Mouse (Mus musculus) heart, embryonic 11.5 days (tissue): ENCODE data around the gene Col4a6. TPM values are rescaled to one million over a fixed set of nuclear protein-coding genes. Genes with fewer than 3 reads are reported as not detected.

Source experiments
- ATAC-seq: fragments of 200-750 bp; cut with Nextera tagmentation; replicated peaks from 2 replicates; pipeline ENCODE4 v1.8.0; 2017; ENCODE audit warnings: moderate library complexity; ENCODE audit not compliant: insufficient number of reproducible peaks, low FRiP score, low TSS enrichment
- H3K27ac ChIP-seq: fragments of 300-500 bp; sonication (generic); 2 replicates; pipeline ENCODE4 v1.5.1; 2014; ENCODE audit warnings: mild to moderate bottlenecking, low read depth, low read length
- H3K27me3 ChIP-seq: fragments of 300-500 bp; sonication (generic); 2 replicates; pipeline ENCODE4 v1.6.1; 2014; ENCODE audit warnings: mild to moderate bottlenecking, low read length, mixed read lengths; ENCODE audit not compliant: control insufficient read depth, insufficient read depth
- H3K36me3 ChIP-seq: fragments of 300-500 bp; sonication (generic); 2 replicates; pipeline ENCODE4 v1.6.1; 2014; ENCODE audit warnings: mild to moderate bottlenecking, low read length, moderate library complexity, mixed read lengths; ENCODE audit not compliant: control insufficient read depth, insufficient read depth
- H3K4me1 ChIP-seq: fragments of 300-500 bp; sonication (generic); 2 replicates; pipeline ENCODE4 v1.6.1; 2014; ENCODE audit warnings: low read length; ENCODE audit not compliant: control insufficient read depth, insufficient read depth
- H3K4me2 ChIP-seq: fragments of 300-500 bp; sonication (generic); 2 replicates; pipeline ENCODE4 v1.6.1; 2014; ENCODE audit warnings: mild to moderate bottlenecking, moderate library complexity
- H3K4me3 ChIP-seq: fragments of 300-500 bp; sonication (generic); 2 replicates; pipeline ENCODE4 v1.5.1; 2014; ENCODE audit warnings: low read depth, low read length
- H3K9ac ChIP-seq: fragments of 300-500 bp; sonication (generic); 2 replicates; pipeline ENCODE4 v1.6.1; 2014; ENCODE audit warnings: mild to moderate bottlenecking, low read depth, low read length, moderate library complexity
- H3K9me3 ChIP-seq: fragments of 300-500 bp; sonication (generic); replicated peaks from 2 replicates; pipeline ENCODE4 v1.6.1; 2016; ENCODE audit warnings: low read length; ENCODE audit not compliant: control insufficient read depth
- WGBS: fragments of 180-500 bp; shearing (Covaris S2); extraction: QIAGEN DNeasy Blood & Tissue Kit; methylation state at CpG from one replicate; pipeline ENCODE4 v1.1.7; 2014; ENCODE audit not compliant: insufficient replicate concordance; 5-methylcytosine and 5-hydroxymethylcytosine counted together
- polyA plus RNA-seq: library from polyadenylated mRNA; unstranded; fragments of >200 nt; fragmentation: Nextera tagmentation; extraction: Ambion mirVana; gene quantifications from 2 replicates; pipeline ENCODE4 v1.2.1, GENCODE M21; 2014

Col4a6 gene
- polyA plus RNA-seq, 1 experiment from 2014 or later = 5.6 TPM

GRCm38 (mm10) chrX:141151182-141151581 lies 322.7 kb downstream of the Col4a6 start:
- ATAC-seq = no peak
- no peak overlapping the region for H3K4me2 ChIP-seq
- H3K27me3 ChIP-seq = peaks cover 25% of the 10 kb centered on the region
- no peaks in the 10 kb centered on the region for H3K4me1 ChIP-seq
- H3K9me3 ChIP-seq = no peaks in the 10 kb centered on the region
- H3K27ac ChIP-seq = no peak overlapping the region
- H3K36me3 ChIP-seq = no peaks in the 10 kb centered on the region
- no peak overlapping the region for H3K9ac ChIP-seq
- H3K4me3 ChIP-seq = no peak overlapping the region

- no peak overlapping the region for H3K9ac ChIP-seq
- no peak overlapping the region for H3K4me2 ChIP-seq
- H3K4me1 ChIP-seq = no peaks in the 10 kb centered on the region
- H3K36me3 ChIP-seq = no peaks in the 10 kb centered on the region
- H3K27me3 ChIP-seq = peaks cover 25% of the 10 kb centered on the region
- no peak overlapping the region for H3K27ac ChIP-seq
- H3K4me3 ChIP-seq = no peak overlapping the region
- no peaks in the 10 kb centered on the region for H3K9me3 ChIP-seq
- ATAC-seq = no peak; the same call in 1 of the 2 replicates
Measured at GRCm38 (mm10) chrX:141150290-141150689, 323.6 kb downstream of the Col4a6 start.

- Histone ChIP-seq H3K4me3 (no peak overlapping the region), H3K27me3 (peaks cover 25% of the 10 kb centered on the region)
- WGBS = 64% methylated on average over 1 of the region's 1 CpGs
Measured at GRCm38 (mm10) chrX:141149705-141150104, 324.2 kb downstream of the Col4a6 start.

More at GRCm38 (mm10) chrX:141149705-141150104, 324.2 kb downstream of the Col4a6 start:
- Histone ChIP-seq H3K9me3 (no peaks in the 10 kb centered on the region), H3K4me1 (no peaks in the 10 kb centered on the region), H3K4me2 (no peak overlapping the region), H3K9ac (no peak overlapping the region), H3K36me3 (no peaks in the 10 kb centered on the region), H3K27ac (no peak overlapping the region)
- ATAC-seq = no peak

Other genes with a start within 250 kb of the Col4a6 start
- 36.1 and 41.0 TPM in 2 replicates for gene Col4a5, start 1.3 kb upstream of the Col4a6 start, polyA plus RNA-seq